Mouse (Mus musculus): ENCODE data around the gene Cep170b. TPM values are rescaled to one million over a fixed set of nuclear protein-coding genes. Genes with fewer than 3 reads are reported as not detected.
A peak's percentile ranks its signal among the peaks of the same experiment; 100 is the strongest.

The Cep170b gene
- polyA plus RNA-seq, 1 experiment from 2014 or later, result 17.8 TPM

DNA sequence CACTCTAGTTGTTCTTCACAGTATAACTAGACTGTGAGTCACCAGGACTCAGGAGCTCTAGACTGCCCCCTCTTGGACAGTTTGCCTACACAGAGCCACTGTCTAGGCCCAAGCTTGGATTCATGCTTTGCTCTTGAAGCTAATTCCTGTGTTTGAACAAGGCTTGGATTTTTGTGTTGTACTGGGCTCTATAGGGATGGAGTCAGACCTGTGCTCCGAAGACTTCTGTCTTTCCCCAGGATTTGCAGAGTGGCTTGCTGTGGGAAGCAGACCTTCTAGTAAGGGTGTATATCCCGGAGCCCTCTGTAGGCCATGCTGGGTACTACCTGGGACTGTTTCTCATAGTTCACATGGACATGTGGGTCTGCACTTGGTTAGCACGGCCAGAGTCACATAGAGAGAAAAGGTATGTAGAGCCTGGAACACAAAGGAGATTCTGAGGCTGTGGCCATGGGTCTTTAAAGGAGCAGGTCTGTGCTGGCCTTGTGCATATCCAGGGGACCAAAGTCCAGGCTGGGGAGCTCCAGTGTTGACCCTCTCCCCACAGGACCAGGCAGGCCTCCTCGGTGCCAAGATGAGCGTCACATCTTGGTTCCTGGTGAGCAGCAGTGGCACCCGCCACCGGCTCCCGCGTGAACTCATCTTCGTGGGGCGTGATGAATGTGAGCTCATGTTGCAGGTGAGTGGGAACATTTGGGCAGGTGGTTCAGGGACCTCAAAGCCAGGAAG lies 4.0 kb downstream of the Cep170b start:
- Histone ChIP-seq H3K9ac (replicated peaks) (no peak overlapping the region), H3K4me3 (replicated peaks) (no peak overlapping the region), H3K4me1 (replicated peaks) (peaks cover 32% of the 10 kb centered on the region), H3K4me2 (0 out of 2 replicates have a peak overlapping the region, but pooled peaks have one; percentile 94), H3K9me3 (no peaks in the 10 kb centered on the region), H3K36me3 (peaks cover 27% of the 10 kb centered on the region), H3K27me3 (peaks cover 34% of the 10 kb centered on the region), H3K27ac (no peak overlapping the region)
- WGBS, result 77% methylated on average over 11 of the region's 11 CpGs
- ATAC-seq (ENCODE audit: insufficient number of reproducible peaks, insufficient read depth, low FRiP score, low TSS enrichment, low read depth), result no peak

DNA sequence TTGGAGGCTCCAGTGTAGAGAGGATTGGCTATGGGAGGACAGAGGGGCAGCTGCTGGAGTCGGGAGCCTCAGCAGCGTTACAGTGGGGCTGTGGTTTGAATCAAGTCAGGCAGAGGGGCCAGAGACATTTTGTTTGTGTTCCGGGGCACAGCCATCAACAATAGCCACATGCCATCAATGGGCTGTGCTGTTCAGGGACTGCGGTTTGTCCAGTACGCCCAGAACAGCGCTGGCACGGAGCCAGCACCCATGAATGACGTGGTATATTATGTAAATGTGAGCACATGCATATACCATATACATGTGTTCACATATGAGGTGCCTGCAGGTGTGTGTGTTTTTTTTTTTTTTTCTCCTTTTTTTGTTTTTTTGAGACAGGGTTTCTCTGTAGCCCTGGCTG lies 7.5 kb downstream of the Cep170b start:
- H3K4me3 ChIP-seq (replicated peaks), result no peak overlapping the region
- peaks cover 11% of the 10 kb centered on the region for H3K27me3 ChIP-seq
- H3K36me3 ChIP-seq, result peaks cover 61% of the 10 kb centered on the region
- WGBS, result 85% methylated on average over 8 of the region's 8 CpGs
- H3K9ac ChIP-seq (replicated peaks), result no peak overlapping the region
- H3K4me1 ChIP-seq (replicated peaks), result peaks cover 14% of the 10 kb centered on the region
- no peak overlapping the region for H3K27ac ChIP-seq
- ATAC-seq (ENCODE audit: insufficient number of reproducible peaks, insufficient read depth, low FRiP score, low TSS enrichment, low read depth), result no peak
- H3K4me2 ChIP-seq, result no peak overlapping the region
- no peaks in the 10 kb centered on the region for H3K9me3 ChIP-seq

GRCm38 (mm10) chr12:112730808-112731207 lies 10.6 kb downstream of the Cep170b start:
- H3K27ac ChIP-seq, result no peak overlapping the region
- no peak overlapping the region for H3K4me3 ChIP-seq (replicated peaks)
- no peaks in the 10 kb centered on the region; the same call in 1 of the 2 replicates for H3K27me3 ChIP-seq
- H3K9me3 ChIP-seq, result no peaks in the 10 kb centered on the region
- H3K36me3 ChIP-seq, result peaks cover 83% of the 10 kb centered on the region
- no peak overlapping the region for H3K4me2 ChIP-seq
- H3K4me1 ChIP-seq (replicated peaks), result no peaks in the 10 kb centered on the region
- H3K9ac ChIP-seq (replicated peaks), result no peak overlapping the region
- WGBS, result 90% methylated on average over 14 of the region's 14 CpGs
- ATAC-seq (ENCODE audit: insufficient number of reproducible peaks, insufficient read depth, low FRiP score, low TSS enrichment, low read depth), result no peak

DNA sequence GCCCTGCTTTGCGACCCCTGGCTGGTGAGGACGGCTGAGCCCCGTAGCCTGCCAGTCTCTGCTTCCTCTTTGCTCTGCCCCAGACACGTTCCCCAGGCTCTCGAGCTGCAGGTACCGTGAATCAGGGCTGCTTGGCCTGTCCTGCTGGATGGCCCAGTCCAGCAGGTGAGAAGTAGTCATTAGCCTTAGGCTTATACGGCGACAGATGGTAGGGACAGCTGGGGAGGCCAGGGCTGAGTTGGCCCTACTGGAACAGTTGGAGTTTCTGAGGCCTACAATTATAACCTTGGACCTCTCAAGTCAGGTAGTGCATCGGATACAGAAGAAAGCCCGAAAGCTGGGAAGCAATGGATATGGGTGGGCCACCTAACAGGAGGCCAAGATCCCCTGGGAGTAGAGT lies 12.3 kb downstream of the Cep170b start:
- Histone ChIP-seq H3K36me3 (peaks cover 88% of the 10 kb centered on the region), H3K9ac (replicated peaks) (no peak overlapping the region), H3K9me3 (no peaks in the 10 kb centered on the region), H3K27ac (no peak overlapping the region), H3K4me3 (replicated peaks) (no peak overlapping the region), H3K4me2 (no peak overlapping the region), H3K27me3 (no peaks in the 10 kb centered on the region; the same call in 1 of the 2 replicates), H3K4me1 (replicated peaks) (no peaks in the 10 kb centered on the region)
- WGBS, result 86% methylated on average over 10 of the region's 10 CpGs
- ATAC-seq (ENCODE audit: insufficient number of reproducible peaks, insufficient read depth, low FRiP score, low TSS enrichment, low read depth), result no peak

DNA sequence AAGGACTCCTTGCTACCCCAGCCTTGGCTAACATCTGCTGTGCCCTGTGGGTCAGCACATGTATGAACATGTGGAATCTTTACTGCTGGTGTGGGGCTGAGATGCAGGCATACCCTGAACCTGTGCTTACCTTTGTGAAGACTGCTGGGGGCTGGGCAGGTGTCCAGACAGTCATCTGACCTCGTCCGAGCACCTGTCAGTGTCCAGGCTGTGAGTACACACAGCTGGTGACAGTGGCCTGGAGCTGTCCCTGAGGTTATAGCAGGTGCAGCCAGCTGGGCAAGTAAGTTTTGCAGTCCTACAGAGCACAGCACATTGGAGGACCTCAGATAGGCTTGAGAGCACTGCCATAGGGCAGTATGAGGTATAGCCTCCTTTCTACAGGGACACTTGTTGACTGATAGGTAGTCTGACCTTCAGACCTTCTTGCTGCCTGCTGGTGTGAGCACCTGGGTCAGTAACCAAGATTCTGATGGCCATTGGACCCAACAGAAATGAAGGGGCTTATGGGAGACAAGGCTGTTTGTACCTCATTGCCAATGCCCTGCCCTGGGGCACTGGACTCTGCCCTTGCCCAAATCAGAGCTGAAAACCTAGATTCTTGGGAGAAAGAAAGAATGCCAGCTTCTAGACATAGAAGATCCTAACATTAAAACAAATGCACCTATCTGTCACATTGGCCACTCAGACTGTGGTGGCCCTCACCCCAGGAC lies 14.0 kb downstream of the Cep170b start:
- no peaks in the 10 kb centered on the region for H3K4me1 ChIP-seq (replicated peaks)
- 83% methylated on average over 2 of the region's 2 CpGs for WGBS
- no peak overlapping the region for H3K27ac ChIP-seq
- no peak overlapping the region for H3K4me3 ChIP-seq (replicated peaks)
- H3K9me3 ChIP-seq, result no peaks in the 10 kb centered on the region
- H3K4me2 ChIP-seq, result no peak overlapping the region
- no peak for ATAC-seq (ENCODE audit: insufficient number of reproducible peaks, insufficient read depth, low FRiP score, low TSS enrichment, low read depth)
- H3K9ac ChIP-seq (replicated peaks), result no peak overlapping the region
- no peaks in the 10 kb centered on the region; the same call in 1 of the 2 replicates for H3K27me3 ChIP-seq
- H3K36me3 ChIP-seq, result peaks cover 99% of the 10 kb centered on the region

- Histone ChIP-seq H3K27me3 (no peaks in the 10 kb centered on the region; the same call in 1 of the 2 replicates), H3K9ac (replicated peaks) (no peak overlapping the region), H3K9me3 (no peaks in the 10 kb centered on the region), H3K27ac (no peak overlapping the region), H3K4me2 (no peak overlapping the region), H3K36me3 (peaks cover 99% of the 10 kb centered on the region), H3K4me3 (replicated peaks) (no peak overlapping the region), H3K4me1 (replicated peaks) (no peaks in the 10 kb centered on the region)
- WGBS, result 85% methylated on average over 19 of the region's 19 CpGs
- no peak for ATAC-seq (ENCODE audit: insufficient number of reproducible peaks, insufficient read depth, low FRiP score, low TSS enrichment, low read depth)
Observed at GRCm38 (mm10) chr12:112734881-112735655, 14.8 kb downstream of the Cep170b start.

DNA sequence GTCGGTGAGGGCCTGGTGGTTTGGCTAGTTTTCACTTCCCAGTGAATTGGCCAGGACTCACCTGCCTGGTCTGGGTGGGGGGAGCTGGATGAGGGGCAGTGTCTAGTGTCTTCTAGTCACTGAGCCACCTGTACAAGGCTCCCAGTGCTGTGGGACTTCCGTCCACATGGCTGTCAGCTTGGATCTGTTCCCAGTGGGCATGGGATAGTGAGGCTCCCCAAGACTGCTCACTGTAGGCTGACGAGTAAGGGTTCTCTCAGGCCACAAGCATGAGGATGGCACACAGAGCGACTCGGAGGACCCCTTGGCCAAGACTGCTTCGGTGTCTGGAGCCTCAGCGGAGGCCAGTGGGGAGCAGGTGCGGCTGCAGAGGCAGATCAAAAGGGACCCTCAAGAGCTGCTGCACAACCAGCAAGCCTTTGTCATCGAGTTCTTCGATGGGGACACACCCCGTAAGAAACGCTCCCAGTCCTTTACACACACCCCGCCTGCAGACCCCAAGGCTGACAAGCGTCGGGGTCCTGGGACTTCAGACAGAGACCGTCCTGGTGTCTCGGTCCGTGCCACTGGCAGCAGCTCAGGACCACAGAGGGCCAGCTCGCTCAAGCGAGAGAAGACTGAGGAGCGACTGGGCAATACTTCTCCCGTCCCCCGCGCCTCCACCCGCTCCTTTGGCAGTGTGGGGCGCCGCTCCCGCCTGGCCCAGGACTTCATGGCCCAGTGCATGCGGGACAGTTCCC lies 15.8 kb downstream of the Cep170b start:
- Histone ChIP-seq H3K4me1 (replicated peaks) (no peaks in the 10 kb centered on the region), H3K4me3 (replicated peaks) (no peak overlapping the region), H3K9ac (replicated peaks) (no peak overlapping the region), H3K4me2 (no peak overlapping the region), H3K27me3 (no peaks in the 10 kb centered on the region; the same call in 1 of the 2 replicates), H3K9me3 (no peaks in the 10 kb centered on the region), H3K36me3 (peaks cover 100% of the 10 kb centered on the region), H3K27ac (no peak overlapping the region)
- 91% methylated on average over 29 of the region's 29 CpGs for WGBS
- no peak for ATAC-seq (ENCODE audit: insufficient number of reproducible peaks, insufficient read depth, low FRiP score, low TSS enrichment, low read depth)

DNA sequence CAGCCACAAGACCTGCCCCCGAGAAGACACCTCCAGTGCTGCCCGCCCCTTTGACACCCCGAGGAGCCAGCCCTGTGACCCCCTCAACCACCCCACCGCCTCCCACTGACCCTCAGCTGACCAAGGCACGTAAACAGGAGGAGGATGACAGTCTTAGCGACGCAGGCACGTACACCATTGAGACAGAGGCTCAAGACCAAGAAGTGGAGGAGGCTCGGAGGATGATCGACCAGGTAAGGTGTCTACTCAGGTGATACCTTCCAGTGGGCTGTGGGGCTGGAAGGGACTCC lies 16.3 kb downstream of the Cep170b start:
- Histone ChIP-seq H3K27ac (no peak overlapping the region), H3K36me3 (peaks cover 98% of the 10 kb centered on the region), H3K9me3 (no peaks in the 10 kb centered on the region), H3K4me1 (replicated peaks) (no peaks in the 10 kb centered on the region), H3K4me2 (no peak overlapping the region), H3K27me3 (no peaks in the 10 kb centered on the region; the same call in 1 of the 2 replicates), H3K9ac (replicated peaks) (no peak overlapping the region), H3K4me3 (replicated peaks) (no peak overlapping the region)
- no peak for ATAC-seq (ENCODE audit: insufficient number of reproducible peaks, insufficient read depth, low FRiP score, low TSS enrichment, low read depth)
- 85% methylated on average over 10 of the region's 10 CpGs for WGBS

- Histone ChIP-seq H3K27ac (no peak overlapping the region), H3K9me3 (no peaks in the 10 kb centered on the region), H3K4me2 (no peak overlapping the region), H3K4me1 (replicated peaks) (no peaks in the 10 kb centered on the region), H3K27me3 (no peaks in the 10 kb centered on the region; the same call in 1 of the 2 replicates), H3K36me3 (peaks cover 96% of the 10 kb centered on the region), H3K9ac (replicated peaks) (no peak overlapping the region), H3K4me3 (replicated peaks) (no peak overlapping the region)
- WGBS, result 87% methylated on average over 7 of the region's 7 CpGs
- no peak for ATAC-seq (ENCODE audit: insufficient number of reproducible peaks, insufficient read depth, low FRiP score, low TSS enrichment, low read depth)
Observed at GRCm38 (mm10) chr12:112737081-112737480, 16.8 kb downstream of the Cep170b start.

DNA sequence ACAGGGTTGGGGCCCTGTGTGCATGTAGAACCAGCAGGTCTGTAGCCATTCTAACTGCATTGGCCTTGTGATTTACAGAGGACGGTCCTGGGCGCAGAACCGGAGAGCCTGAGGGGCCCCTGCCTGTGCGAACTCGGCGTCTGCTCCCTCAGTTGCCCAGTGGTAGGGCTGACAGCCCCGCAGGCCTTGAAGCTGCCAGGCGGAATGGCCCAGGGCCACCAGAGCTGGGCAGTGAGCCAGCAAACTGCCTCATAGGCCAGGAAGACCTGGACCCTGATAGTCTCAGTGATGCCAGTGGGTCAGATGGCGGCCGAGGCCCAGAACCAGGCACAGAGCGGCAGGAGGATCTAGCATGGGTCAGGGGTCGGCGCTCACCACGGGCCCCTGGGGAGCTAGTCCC lies 17.5 kb downstream of the Cep170b start:
- no peak overlapping the region for H3K27ac ChIP-seq
- no peaks in the 10 kb centered on the region for H3K4me1 ChIP-seq (replicated peaks)
- no peak overlapping the region for H3K9ac ChIP-seq (replicated peaks)
- WGBS, result 90% methylated on average over 14 of the region's 14 CpGs
- no peaks in the 10 kb centered on the region for H3K9me3 ChIP-seq
- H3K4me2 ChIP-seq, result no peak overlapping the region
- H3K36me3 ChIP-seq, result peaks cover 96% of the 10 kb centered on the region
- no peak overlapping the region for H3K4me3 ChIP-seq (replicated peaks)
- ATAC-seq (ENCODE audit: insufficient number of reproducible peaks, insufficient read depth, low FRiP score, low TSS enrichment, low read depth), result no peak
- no peaks in the 10 kb centered on the region for H3K27me3 ChIP-seq
